Mouse (Mus musculus) adrenal gland, postnatal 36 days (tissue): ENCODE results near the gene Il11. TPM values are rescaled to one million over a fixed set of nuclear protein-coding genes. Genes with fewer than 3 reads are reported as not detected.
A peak's percentile ranks its signal among the peaks of the same experiment; 100 is the strongest.

Experiments
- DNase-seq, 2 experiments: peaks; one replicate each; pipeline ENCODE4 v3.0.0; 2021; ENCODE audit warnings: mixed read lengths in 1 of 2
- total RNA-seq, 2 experiments: library from RNA; stranded (reverse); gene quantifications; 2 replicates each; pipeline ENCODE4 v1.2.3; 2021

Gene Il11
- total RNA-seq, 2 experiments from 2014 or later, result 0.13 to 0.56 TPM

DNA sequence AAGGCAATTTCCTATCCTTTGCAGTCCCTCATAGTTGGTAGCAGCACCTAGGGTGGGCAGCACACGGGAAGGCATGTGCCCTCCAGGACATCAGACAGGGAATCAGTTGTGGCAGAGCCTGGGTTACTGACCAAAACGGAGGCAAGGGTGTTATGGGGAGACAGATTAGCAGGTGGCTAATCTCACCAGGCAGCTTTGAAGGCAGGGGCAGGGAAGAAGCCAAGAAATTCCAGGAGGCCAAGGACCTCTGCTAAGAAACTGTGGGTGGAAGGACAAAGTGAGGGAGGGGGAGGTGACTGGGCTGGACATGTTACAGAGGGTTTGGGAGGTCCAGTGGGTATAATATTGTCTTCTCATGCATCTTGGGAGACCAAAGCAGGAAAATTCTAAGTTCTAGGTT lies 39.3 kb downstream of the Il11 start:
- DNase-seq, result no peak

DNA sequence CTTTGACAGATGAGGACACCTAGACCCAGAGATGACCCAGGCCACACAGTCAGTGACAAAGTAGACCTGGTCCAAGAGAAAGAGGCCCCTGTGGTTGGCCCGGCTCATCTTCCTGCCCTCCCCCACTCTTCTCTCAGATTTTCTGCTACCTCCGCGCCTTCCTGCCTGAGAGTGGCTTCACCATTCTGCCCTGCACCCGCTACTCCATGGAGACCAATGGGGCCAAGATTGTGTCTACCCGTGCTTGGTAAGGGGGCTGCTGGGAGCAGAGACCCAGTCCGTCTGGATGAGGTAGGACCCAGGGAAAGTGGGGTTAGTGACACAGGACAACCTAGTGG lies 40.2 kb downstream of the Il11 start:
- no peak for DNase-seq

DNA sequence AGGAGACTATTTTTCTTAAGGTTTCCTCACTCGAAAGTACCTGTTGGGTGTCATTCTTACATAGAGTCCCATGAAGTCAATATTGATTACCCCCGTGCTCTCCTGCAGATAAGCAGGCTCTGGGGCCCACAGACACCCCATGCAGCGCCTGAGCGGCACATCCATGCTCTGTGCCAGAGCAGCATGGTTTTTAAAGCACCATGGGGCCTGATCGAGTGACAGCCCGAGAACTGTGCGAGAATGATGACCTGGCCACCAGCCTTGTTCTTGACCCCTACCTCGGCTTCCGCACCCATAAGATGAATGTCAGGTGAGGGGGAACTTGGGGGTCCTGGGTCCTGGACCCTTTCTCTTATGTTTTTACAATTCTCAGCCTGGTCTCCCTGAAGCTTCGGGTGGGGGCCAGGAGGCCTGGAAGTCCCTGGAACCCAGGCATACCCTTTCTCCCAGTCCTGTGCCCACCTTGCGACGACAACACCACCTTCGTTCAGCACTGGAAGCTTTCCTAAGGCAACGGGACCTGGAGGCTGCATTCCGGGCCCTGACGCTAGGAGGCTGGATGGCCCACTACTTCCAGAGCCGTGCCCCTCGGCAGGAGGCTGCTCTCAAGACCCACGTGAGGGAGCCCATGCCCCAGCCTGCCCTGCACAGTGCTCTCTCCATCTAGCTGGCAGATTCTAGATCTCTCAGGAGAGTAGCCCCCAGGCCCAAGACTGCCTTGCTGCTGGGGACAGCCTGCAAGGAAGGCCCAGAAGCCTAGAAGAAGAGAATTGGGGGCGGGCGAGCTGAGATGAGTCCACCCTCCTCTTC lies 40.8 kb downstream of the Il11 start:
- DNase-seq, result no peak

DNA sequence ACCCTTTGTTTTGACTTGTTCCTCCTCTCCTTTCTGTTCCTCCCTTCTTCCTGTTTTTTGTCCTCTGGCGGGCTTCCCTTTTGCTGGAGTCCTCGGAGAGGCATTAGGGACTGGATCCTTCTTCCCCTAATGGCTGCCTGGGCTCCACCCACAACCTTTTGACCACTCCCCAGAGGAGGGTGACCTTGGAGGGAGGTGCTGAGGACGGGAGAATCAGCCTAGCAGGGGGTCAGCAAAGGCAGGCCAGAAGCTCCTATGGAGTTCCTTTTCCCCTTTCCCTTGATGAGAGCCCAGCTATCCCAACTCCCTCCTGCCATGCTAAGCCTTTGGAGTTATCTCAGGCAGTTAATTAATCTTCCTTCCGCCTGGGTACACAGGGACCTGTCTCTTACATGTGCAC lies 41.5 kb downstream of the Il11 start:
- peak; percentile 66 to 74 for DNase-seq

DNA sequence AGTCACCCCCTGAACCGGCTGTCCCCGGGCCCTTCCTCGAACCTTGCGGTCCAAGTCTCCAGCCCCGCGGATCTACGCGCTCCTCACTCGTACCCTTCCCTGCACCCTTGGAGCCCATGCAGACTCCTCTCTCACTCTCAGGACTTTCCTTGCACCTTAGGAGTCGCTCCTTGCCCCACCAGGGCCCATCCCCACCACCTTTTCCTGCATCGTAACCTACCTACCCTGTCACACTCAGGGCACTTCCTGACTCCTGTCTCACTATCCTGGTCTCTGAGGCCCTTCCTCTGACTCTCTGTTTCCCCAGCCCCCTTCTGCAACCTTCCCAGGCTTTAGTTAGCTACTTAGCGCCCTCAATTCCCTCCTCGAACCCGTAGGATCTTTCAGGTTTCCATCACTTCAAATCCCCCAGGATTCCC lies 42.3 kb downstream of the Il11 start:
- DNase-seq, result no peak

DNA sequence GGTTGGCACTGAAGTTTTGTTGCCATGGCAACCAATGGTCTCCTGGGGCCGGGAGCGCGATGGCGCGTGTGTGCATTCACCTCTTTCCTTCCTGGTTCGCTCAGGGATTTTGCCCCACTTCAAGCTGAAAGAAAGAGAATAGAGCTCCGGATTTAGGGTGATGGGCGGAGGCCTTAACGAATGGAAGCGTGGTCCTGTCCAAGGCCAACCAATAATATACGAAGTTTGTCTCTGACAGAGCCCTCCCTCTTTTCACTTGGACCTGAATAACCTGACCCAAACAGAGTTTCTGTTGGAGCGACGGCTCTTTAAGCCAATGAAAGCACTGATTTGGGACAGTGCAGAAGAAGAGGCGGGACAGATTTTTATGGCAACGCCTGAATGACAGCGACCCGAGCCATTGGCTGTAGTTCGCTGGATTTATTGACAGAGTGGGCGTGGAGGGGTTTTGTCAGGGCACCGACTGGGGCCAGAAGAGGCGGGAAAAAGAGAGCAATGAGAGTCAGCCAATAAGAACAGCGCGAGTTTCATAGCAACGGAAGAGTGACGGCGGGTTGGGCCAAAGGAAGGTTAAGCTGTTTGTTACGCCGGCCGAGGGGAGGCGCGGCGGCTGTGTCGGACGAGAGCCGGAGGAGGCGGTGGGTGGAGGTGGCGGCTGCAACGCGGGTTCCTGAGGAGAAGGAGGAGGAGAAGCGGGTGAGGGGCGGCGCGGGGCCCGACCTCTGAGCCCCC lies 42.9 kb downstream of the Il11 start, which contains the start of gene Kmt5c:
TSS of gene Kmt5c (plus strand) at position 572 of the 732 bp plus-strand sequence.
- peak; percentile 96 to 97 for DNase-seq

- peak in 1 of 2 experiments; percentile 25 for DNase-seq
Observed at GRCm38 (mm10) chr7:4739041-4739543, 43.6 kb downstream of the Il11 start.

DNA sequence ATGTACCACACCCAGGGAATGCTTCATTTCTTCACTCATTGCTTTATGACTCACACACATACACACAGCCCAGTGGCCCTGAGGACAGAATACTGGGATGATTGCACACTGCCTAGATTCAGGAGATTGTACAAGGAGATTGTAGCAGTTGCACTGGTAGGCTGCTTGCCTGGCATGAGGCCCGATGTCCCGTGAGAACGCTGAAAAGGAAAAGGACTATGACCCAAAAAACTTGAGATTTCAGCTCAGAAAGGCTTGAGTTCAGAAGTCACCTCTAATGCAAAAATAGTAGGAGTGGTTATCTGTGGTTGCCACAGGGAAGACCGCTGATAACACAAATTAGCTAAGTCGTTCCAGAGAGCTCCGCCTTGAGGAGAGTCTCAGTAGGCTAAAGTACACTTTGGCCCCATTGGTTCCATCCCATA lies 49.7 kb downstream of the Il11 start:
- DNase-seq, result peak; percentile 40 to 44

GRCm38 (mm10) chr7:4731090-4731489 lies 51.6 kb downstream of the Il11 start:
- no peak for DNase-seq

DNA sequence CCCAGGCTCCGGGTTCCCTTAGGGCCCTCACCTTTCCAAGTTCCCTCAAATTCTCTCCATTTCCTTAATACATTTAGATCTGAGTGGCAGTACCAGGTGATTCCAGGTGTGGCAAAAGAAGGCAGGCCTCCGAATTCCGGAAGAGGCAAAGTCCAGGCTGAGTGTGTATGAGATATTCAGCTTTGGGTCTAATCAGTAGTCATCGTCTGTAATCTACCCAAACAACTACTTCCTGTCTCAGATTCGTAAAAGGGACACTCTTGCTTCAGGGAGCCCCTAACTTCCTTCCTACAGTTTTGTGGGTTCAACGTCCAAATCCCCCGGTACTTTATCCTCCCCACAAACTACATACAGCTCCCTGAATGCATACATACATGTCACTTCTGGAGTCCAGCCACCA lies 57.5 kb downstream of the Il11 start, which contains the start of gene Tmem150b:
TSS of gene Tmem150b (minus strand) at position 81 of the 400 bp plus-strand sequence.
- no peak for DNase-seq

- no peak for DNase-seq
Observed at GRCm38 (mm10) chr7:4724359-4724758, 58.3 kb downstream of the Il11 start.

- DNase-seq, result peak in 1 of 2 experiments; percentile 36
Observed at GRCm38 (mm10) chr7:4723508-4723907, 59.2 kb downstream of the Il11 start.

Other genes starting within 250 kb of the Il11 start
- gene Syt5, start 235.3 kb downstream of the Il11 start, total RNA-seq, result 1 to 10 TPM; 6.4 to 9.5 TPM
- gene Ptprh, start 178.8 kb downstream of the Il11 start, total RNA-seq, result not detected
- 1 to 10 TPM; 5.9 to 8.2 TPM for gene Tmem86b, start 151.4 kb downstream of the Il11 start, total RNA-seq
- gene Ppp6r1, start 123.8 kb downstream of the Il11 start, total RNA-seq, result 10 to 100 TPM; 82.6 to 89.5 TPM
- 10 to 100 TPM; 47.8 to 50.7 TPM for gene Hspbp1, start 97.8 kb downstream of the Il11 start, total RNA-seq
- 1 to 10 TPM; 6.6 to 8.0 TPM for gene Brsk1, start 92.3 kb downstream of the Il11 start, total RNA-seq
- under 1 TPM; 0.16 to 0.43 TPM for gene Tmem150b, start 57.6 kb downstream of the Il11 start, total RNA-seq
- 10 to 100 TPM; 30.5 to 34.6 TPM for gene Kmt5c, start 42.7 kb downstream of the Il11 start, total RNA-seq
- 1 to 10 TPM; 7.5 to 7.8 TPM for gene Cox6b2, start 29.8 kb downstream of the Il11 start, total RNA-seq
- gene Fam71e2, start 11.6 kb downstream of the Il11 start, total RNA-seq, result not detected
- not detected for gene Tmem190, start 78 bp upstream of the Il11 start, total RNA-seq
- gene Tmem238, start 6.8 kb upstream of the Il11 start, total RNA-seq, result 10 to 100 TPM in 1 of 2 experiments, 1 to 10 TPM in 1; 8.2 to 15.0 TPM
- 1,000 to 10,000 TPM in 1 of 2 experiments, 100 to 1,000 TPM in 1; 989 to 1,001 TPM for gene Rpl28, start 10.0 kb upstream of the Il11 start, total RNA-seq
- 100 to 1,000 TPM; 123 to 125 TPM for gene Ube2s, start 29.7 kb upstream of the Il11 start, total RNA-seq
- gene Shisa7, start 61.8 kb upstream of the Il11 start, total RNA-seq, result under 1 TPM; 0.86 to 0.93 TPM
- gene Isoc2b, start 87.4 kb upstream of the Il11 start, total RNA-seq, result 10 to 100 TPM in 1 of 2 experiments, 1 to 10 TPM in 1; 9.2 to 23.4 TPM
- 10 to 100 TPM; 23.5 to 47.3 TPM for gene Isoc2a, start 94.3 kb upstream of the Il11 start, total RNA-seq
- not detected for gene Gm36210, start 123.7 kb upstream of the Il11 start, total RNA-seq
- 10 to 100 TPM; 13.7 to 15.5 TPM for gene Zfp628, start 132.4 kb upstream of the Il11 start, total RNA-seq
- gene Nat14, start 139.2 kb upstream of the Il11 start, total RNA-seq, result 10 to 100 TPM in 1 of 2 experiments, 1 to 10 TPM in 1; 7.1 to 11.5 TPM
- 1 to 10 TPM; 1.7 to 2.7 TPM for gene Ssc5d, start 142.9 kb upstream of the Il11 start, total RNA-seq
- gene Sbk2, start 181.5 kb upstream of the Il11 start, total RNA-seq, result under 1 TPM; 0.36 to 0.89 TPM
- gene Sbk3, start 188.3 kb upstream of the Il11 start, total RNA-seq, result under 1 TPM; 0.23 to 0.50 TPM
- gene Zfp579, start 213.3 kb upstream of the Il11 start, total RNA-seq, result 10 to 100 TPM; 16.5 to 16.8 TPM
- 10 to 100 TPM in 1 of 2 experiments, 1 to 10 TPM in 1; 8.7 to 14.0 TPM for gene Zfp524, start 231.6 kb upstream of the Il11 start, total RNA-seq
- gene Fiz1, start 231.8 kb upstream of the Il11 start, total RNA-seq, result 10 to 100 TPM; 23.5 to 31.5 TPM
- not detected for gene Gm44973, start 232.6 kb upstream of the Il11 start, total RNA-seq
- gene Zfp865, start 237.5 kb upstream of the Il11 start, total RNA-seq, result 10 to 100 TPM; 22.1 to 24.1 TPM
- 1 to 10 TPM in 1 of 2 experiments, under 1 TPM in 1; 0.96 to 1.4 TPM for gene Ccdc106, start 237.7 kb upstream of the Il11 start, total RNA-seq